Mouse (Mus musculus): ENCODE data around the gene Zbed4.

DNA sequence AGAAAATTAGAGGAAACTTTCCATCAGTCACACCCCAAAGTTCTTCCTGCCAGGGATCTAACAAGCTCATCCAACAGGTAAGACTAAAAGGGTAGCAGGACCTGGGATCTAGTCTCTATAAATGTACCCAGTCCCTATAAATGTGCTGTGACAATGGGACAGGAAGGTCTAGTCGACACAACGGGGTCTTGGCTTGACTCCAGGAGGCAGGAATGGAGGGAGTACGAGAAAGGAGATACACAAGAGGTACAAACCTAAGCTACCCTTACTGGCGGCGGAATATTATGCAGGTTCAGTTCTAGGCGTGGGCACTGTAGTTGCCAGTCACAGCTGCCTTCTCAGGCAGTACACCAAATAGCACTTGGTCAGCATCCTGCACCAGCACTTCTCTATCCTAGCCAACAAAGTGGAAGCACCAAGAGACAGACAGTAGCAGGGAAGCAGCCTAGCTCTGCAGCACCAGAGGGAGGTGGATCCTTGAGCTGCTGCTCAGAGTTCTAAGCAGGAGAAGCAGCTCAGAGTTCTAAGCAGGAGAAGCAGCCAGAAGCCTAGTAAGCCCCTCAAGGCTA lies 37.4 kb upstream of the Zbed4 start:
- TF ChIP-seq CTCF (IDR thresholded peaks at IDR 0.05; ENCODE audit: borderline replicate concordance, insufficient read depth, low read length) (no peak), POLR2A (IDR thresholded peaks at IDR 0.05; ENCODE audit: low read depth, low read length) (no peak)
